Mouse (Mus musculus): ENCODE data around the gene Ncoa7. TPM values are rescaled to one million over a fixed set of nuclear protein-coding genes. Genes with fewer than 3 reads are reported as not detected.
A peak's percentile ranks its signal among the peaks of the same experiment; 100 is the strongest.

Ncoa7 gene
- total RNA-seq, 2 experiments from 2014 or later: 98.8 to 99.0 TPM

- peak; percentile 63 for TF ChIP-seq CTCF (conservative IDR thresholded peaks at IDR 0.05)
- DNase-seq (ENCODE audit: low spot score in 2 of 2): peak; percentile 99
- peak overlapping the region; percentile 74 for H3K4me3 ChIP-seq
- peak overlapping the region; percentile 93 for H3K27ac ChIP-seq
These were observed 184.8 kb downstream of the Ncoa7 start for GRCm38 (mm10) chr10:30618091-30618917.

GRCm38 (mm10) chr10:30613039-30613438 is 190.1 kb downstream of the Ncoa7 start:
- H3K4me3 ChIP-seq: no peak overlapping the region
- no peak for TF ChIP-seq CTCF (conservative IDR thresholded peaks at IDR 0.05)
- no peak for DNase-seq (ENCODE audit: low spot score in 2 of 2)

GRCm38 (mm10) chr10:30609614-30610013 is 193.5 kb downstream of the Ncoa7 start:
- Histone ChIP-seq H3K4me3 (no peak overlapping the region), H3K27ac (no peak overlapping the region)
- no peak for DNase-seq (ENCODE audit: low spot score in 2 of 2)
- TF ChIP-seq CTCF (conservative IDR thresholded peaks at IDR 0.05): no peak

More at GRCm38 (mm10) chr10:30613039-30613438, 190.1 kb downstream of the Ncoa7 start:
- H3K27ac ChIP-seq: no peak overlapping the region

GRCm38 (mm10) chr10:30608109-30608508 is 195.0 kb downstream of the Ncoa7 start:
- no peak overlapping the region for H3K4me3 ChIP-seq
- TF ChIP-seq CTCF (conservative IDR thresholded peaks at IDR 0.05): 0 out of 2 replicates have a peak, but pooled peaks have one; percentile 18
- no peak for DNase-seq (ENCODE audit: low spot score in 2 of 2)
- H3K27ac ChIP-seq: no peak overlapping the region

GRCm38 (mm10) chr10:30600542-30600966 is 202.6 kb downstream of the Ncoa7 start, which contains the start of gene Trmt11:
Trmt11 (minus strand) TSS chr10:30600749.
- TF ChIP-seq CTCF (conservative IDR thresholded peaks at IDR 0.05): no peak
- peak within 1 kb of the TSS; percentile 92 for H3K27ac ChIP-seq
- peak; percentile 92 to 93 for DNase-seq (ENCODE audit: low spot score in 2 of 2)
- H3K4me3 ChIP-seq: peak within 1 kb of the TSS; percentile 89

- Histone ChIP-seq H3K4me3 (peak overlapping the region; percentile 89), H3K27ac (peak overlapping the region; percentile 92)
- no peak for DNase-seq (ENCODE audit: low spot score in 2 of 2)
- no peak for TF ChIP-seq CTCF (conservative IDR thresholded peaks at IDR 0.05)
These were observed 203.0 kb downstream of the Ncoa7 start for GRCm38 (mm10) chr10:30600094-30600534.

- TF ChIP-seq CTCF (conservative IDR thresholded peaks at IDR 0.05): peak; percentile 72
- DNase-seq (ENCODE audit: low spot score in 2 of 2): peak in 1 of 2 experiments; percentile 39
- no peak overlapping the region for H3K27ac ChIP-seq
- H3K4me3 ChIP-seq: no peak overlapping the region
These were observed 216.1 kb downstream of the Ncoa7 start for GRCm38 (mm10) chr10:30587037-30587436.

- Histone ChIP-seq H3K4me3 (no peak overlapping the region), H3K27ac (no peak overlapping the region)
- TF ChIP-seq CTCF (conservative IDR thresholded peaks at IDR 0.05): no peak
- DNase-seq (ENCODE audit: low spot score in 2 of 2): no peak
These were observed 217.4 kb downstream of the Ncoa7 start for GRCm38 (mm10) chr10:30585691-30586090.

Other genes with a start within 250 kb of the Ncoa7 start
- gene Trmt11, start 202.6 kb downstream of the Ncoa7 start, total RNA-seq (2021): 10 to 100 TPM; 10.1 to 10.9 TPM
- 10 to 100 TPM; 36.3 to 38.1 TPM for gene Hint3, start 173.7 kb downstream of the Ncoa7 start, total RNA-seq (2021)
- 1 to 10 TPM; 5.4 to 7.4 TPM for gene Hey2, start 39.5 kb upstream of the Ncoa7 start, total RNA-seq (2021)

Measured in layer of hippocampus, adult 2 months (tissue).